Mouse (Mus musculus) limb, embryonic 14.5 days (tissue): ENCODE data around the gene Mag. TPM values are rescaled to one million over a fixed set of nuclear protein-coding genes. Genes with fewer than 3 reads are reported as not detected.

Source experiments
- ATAC-seq: fragments of 200-750 bp; cut with Nextera tagmentation; 2 replicates; pipeline ENCODE4 v1.8.0; 2017; ENCODE audit warnings: low read depth, moderate number of reproducible peaks, moderate TSS enrichment; ENCODE audit not compliant: low FRiP score
- DNase-seq: peaks from one replicate; pipeline ENCODE4 v3.0.0-alpha.2; 2015; ENCODE audit warnings: low spot score
- H3K27ac ChIP-seq: fragments of 300-500 bp; sonication (generic); replicated peaks from 2 replicates; pipeline ENCODE4 v1.5.1; 2014; ENCODE audit warnings: low read depth, mild to moderate bottlenecking, low read length, moderate library complexity, mixed read lengths
- H3K27me3 ChIP-seq: fragments of 300-500 bp; sonication (generic); 2 replicates; pipeline ENCODE4 v1.6.1; 2014; ENCODE audit warnings: low read length, mixed read lengths; ENCODE audit not compliant: control insufficient read depth, insufficient read depth
- H3K36me3 ChIP-seq: fragments of 300-500 bp; sonication (generic); 2 replicates; pipeline ENCODE4 v1.6.1; 2014; ENCODE audit warnings: mild to moderate bottlenecking, low read length, moderate library complexity, mixed read lengths; ENCODE audit not compliant: control insufficient read depth, insufficient read depth
- H3K4me1 ChIP-seq: fragments of 300-500 bp; sonication (generic); 2 replicates; pipeline ENCODE4 v1.6.1; 2014; ENCODE audit warnings: antibody characterized with exemption, low read length, mixed read lengths; ENCODE audit not compliant: control insufficient read depth, insufficient read depth
- H3K4me2 ChIP-seq: fragments of 300-500 bp; sonication (generic); replicated peaks from 2 replicates; pipeline ENCODE4 v1.6.1; 2014; ENCODE audit warnings: low read depth, mild to moderate bottlenecking, low read length, moderate library complexity; ENCODE audit not compliant: severe bottlenecking
- H3K4me3 ChIP-seq: fragments of 300-500 bp; sonication (generic); replicated peaks from 2 replicates; pipeline ENCODE4 v1.5.1; 2014; ENCODE audit warnings: low read length
- H3K9ac ChIP-seq: fragments of 300-500 bp; sonication (generic); 2 replicates; pipeline ENCODE4 v1.6.1; 2014; ENCODE audit warnings: mild to moderate bottlenecking, low read depth, low read length, moderate library complexity; ENCODE audit not compliant: severe bottlenecking
- H3K9me3 ChIP-seq: fragments of 300-500 bp; sonication (generic); 2 replicates; pipeline ENCODE4 v1.6.1; 2016; ENCODE audit warnings: low read length; ENCODE audit not compliant: control insufficient read depth
- POLR2A ChIP-seq: fragments of 200-500 bp; IDR thresholded peaks from 2 replicates; pipeline ENCODE4 v1.8.0; 2012; ENCODE audit warnings: inconsistent platforms, mild to moderate bottlenecking, moderate library complexity, borderline replicate concordance; ENCODE audit not compliant: insufficient read depth, insufficient read length; ENCODE audit errors: extremely low read depth
- WGBS: fragments of 180-500 bp; shearing (Covaris S2); extraction: QIAGEN DNeasy Blood & Tissue Kit; methylation state at CpG from one replicate; pipeline ENCODE4 v1.1.7; 2014; 5-methylcytosine and 5-hydroxymethylcytosine counted together
- polyA plus RNA-seq, 2 experiments: library from polyadenylated mRNA; depleted of rRNA in 1 of 2; stranded (reverse) in 1 of 2; unstranded in 1 of 2; fragments of >200 nt; fragmentation: Nextera tagmentation in 1 of 2; extraction: Ambion mirVana in 1 of 2; gene quantifications; 2 replicates each; pipeline versions ENCODE4 v1.2.1 to v1.2.3; 2012 to 2014

Gene Mag
- polyA plus RNA-seq, 2 experiments = 1.2 TPM

DNA sequence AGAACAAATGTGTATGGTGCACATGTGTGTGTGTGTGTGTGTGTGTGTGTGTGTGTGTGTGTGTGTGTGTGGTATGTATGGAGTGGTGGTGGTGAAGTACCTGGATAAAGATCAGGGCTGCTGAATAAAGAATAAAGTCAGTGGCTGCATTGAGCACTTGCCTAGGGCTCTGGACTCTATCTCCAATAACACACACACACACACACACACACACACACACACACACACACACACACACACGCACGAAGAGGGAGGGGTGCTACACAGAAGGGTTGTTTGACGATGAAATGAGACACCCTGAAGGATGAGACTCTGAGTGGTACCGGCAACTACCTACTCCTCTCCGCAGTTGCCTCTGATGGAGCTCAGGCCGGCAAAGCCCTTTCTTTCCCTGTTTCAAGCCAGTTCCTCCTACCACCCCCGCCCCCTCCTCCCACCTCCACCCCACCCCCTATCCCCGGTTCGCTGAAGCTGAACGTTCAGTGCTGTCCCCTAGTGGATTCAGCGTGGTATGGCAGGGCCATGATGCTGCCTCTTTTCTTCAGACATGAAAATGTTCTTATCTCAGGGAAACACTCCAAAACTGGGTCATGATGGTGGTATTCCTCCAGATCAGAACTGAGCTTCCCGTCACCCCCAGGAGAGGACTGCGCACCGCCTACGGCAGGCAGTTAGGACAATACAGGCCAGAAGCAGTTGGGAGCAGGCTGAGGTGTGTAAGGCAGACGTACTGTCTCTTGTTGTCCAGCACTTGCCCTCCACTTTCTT lies 54.9 kb downstream of the Mag start:
- no peaks in the 10 kb centered on the region for H3K36me3 ChIP-seq
- H3K9me3 ChIP-seq = no peaks in the 10 kb centered on the region
- H3K4me3 ChIP-seq = peak overlapping the region; percentile 22
- no peak overlapping the region for H3K27ac ChIP-seq
- H3K27me3 ChIP-seq = no peaks in the 10 kb centered on the region
- H3K4me1 ChIP-seq = no peaks in the 10 kb centered on the region
- TF ChIP-seq POLR2A = no peak
- no peak overlapping the region for H3K9ac ChIP-seq
- peak; percentile 76 for DNase-seq
- ATAC-seq = peak; percentile 68; the same call in 1 of the 2 replicates
- WGBS = 13% methylated on average over 13 of the region's 16 CpGs
- peak overlapping the region; percentile 45 for H3K4me2 ChIP-seq

DNA sequence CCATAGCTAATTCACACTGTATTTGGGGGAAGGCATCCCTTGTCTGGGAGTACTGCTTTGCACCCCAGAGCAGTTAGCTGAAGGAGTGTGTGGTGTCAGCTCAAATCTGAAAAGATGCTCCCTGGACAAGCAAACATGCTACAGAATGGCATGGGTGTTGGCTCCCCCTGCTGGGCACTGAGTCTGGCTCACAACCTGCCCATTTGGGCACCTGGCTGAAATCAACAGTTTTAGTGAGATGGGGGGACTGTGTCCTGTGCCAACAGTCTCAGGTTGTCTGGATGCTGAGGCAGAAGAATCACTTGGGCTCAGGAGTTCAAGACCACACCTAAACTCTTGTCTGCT lies 55.4 kb downstream of the Mag start:
- no peak overlapping the region for H3K4me2 ChIP-seq
- peak; percentile 82 for DNase-seq

DNA sequence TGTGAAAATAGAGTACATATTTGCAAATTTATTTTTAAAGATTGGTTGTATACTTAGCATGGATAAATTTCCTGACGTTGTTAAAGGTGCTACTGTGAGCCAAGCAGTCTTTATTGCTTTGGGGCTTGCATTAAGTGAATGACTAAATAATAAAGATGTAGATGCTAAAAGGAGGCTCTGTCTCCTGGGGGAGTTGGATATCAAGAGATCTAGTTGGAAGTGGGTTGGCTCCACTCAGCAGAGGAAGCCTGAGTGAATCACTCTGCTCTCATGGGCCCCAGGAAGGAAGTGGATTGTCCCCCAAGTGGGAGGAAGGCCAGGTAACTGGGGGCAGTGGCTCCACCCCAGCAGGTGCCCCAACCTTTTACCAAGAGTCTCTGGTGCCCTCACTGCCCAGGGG lies 56.9 kb downstream of the Mag start:
- 71% methylated on average over 1 of the region's 1 CpGs for WGBS
- Histone ChIP-seq H3K4me2 (no peak overlapping the region), H3K36me3 (no peaks in the 10 kb centered on the region), H3K9ac (no peak overlapping the region), H3K9me3 (no peaks in the 10 kb centered on the region), H3K4me1 (no peaks in the 10 kb centered on the region), H3K27ac (no peak overlapping the region), H3K4me3 (no peak overlapping the region), H3K27me3 (no peaks in the 10 kb centered on the region)
- no peak for TF ChIP-seq POLR2A
- DNase-seq = no peak
- no peak for ATAC-seq

More for the DNA sequence above, 55.4 kb downstream of the Mag start:
- H3K27me3 ChIP-seq = no peaks in the 10 kb centered on the region
- no peaks in the 10 kb centered on the region for H3K36me3 ChIP-seq
- peak; percentile 50; the same call in 1 of the 2 replicates for ATAC-seq
- no peak overlapping the region for H3K9ac ChIP-seq
- no peaks in the 10 kb centered on the region for H3K9me3 ChIP-seq
- H3K27ac ChIP-seq = no peak overlapping the region
- H3K4me1 ChIP-seq = no peaks in the 10 kb centered on the region
- no peak for TF ChIP-seq POLR2A
- no peak overlapping the region for H3K4me3 ChIP-seq

DNA sequence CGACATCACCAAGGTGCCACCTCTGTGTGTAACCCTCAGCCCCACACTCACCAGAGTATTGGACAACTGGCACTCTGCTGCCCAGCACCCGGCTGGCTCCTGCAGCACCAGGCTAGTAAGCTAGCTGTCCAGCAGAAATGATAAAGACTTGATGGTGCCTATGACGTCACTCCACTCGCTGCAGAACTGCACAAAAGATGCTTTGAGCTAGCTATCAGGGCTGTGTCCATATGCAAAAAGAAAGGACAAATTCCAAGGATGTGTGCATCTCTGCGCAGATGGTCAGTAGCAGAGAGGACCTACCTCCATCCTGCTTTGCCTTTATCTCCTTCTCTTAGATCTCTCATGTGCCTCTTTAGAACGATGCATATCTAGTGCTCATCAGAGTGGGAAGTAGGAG lies 58.6 kb downstream of the Mag start, which contains the start of gene Ffar3:
Ffar3 (minus strand) TSS at position 101 of the 400 bp plus-strand sequence.
- no peak for DNase-seq
- WGBS = 86% methylated on average over 6 of the region's 6 CpGs

GRCm38 (mm10) chr7:30851421-30851820 lies 63.3 kb downstream of the Mag start:
- no peak for DNase-seq
- no peaks in the 10 kb centered on the region for H3K4me1 ChIP-seq
- 69% methylated on average over 1 of the region's 1 CpGs for WGBS
- no peak for ATAC-seq
- no peaks in the 10 kb centered on the region for H3K36me3 ChIP-seq
- H3K4me2 ChIP-seq = no peak overlapping the region
- no peak overlapping the region for H3K27ac ChIP-seq
- no peaks in the 10 kb centered on the region for H3K27me3 ChIP-seq
- H3K9ac ChIP-seq = no peak overlapping the region
- TF ChIP-seq POLR2A = no peak
- no peaks in the 10 kb centered on the region for H3K9me3 ChIP-seq
- H3K4me3 ChIP-seq = no peak overlapping the region

More for the DNA sequence above, 58.6 kb downstream of the Mag start, which contains the start of gene Ffar3:
- TF ChIP-seq POLR2A = no peak
- H3K27ac ChIP-seq = no peak within 1 kb of the TSS
- H3K9ac ChIP-seq = no peak within 1 kb of the TSS
- no peaks in the 10 kb centered on the region for H3K4me1 ChIP-seq
- H3K4me3 ChIP-seq = no peak within 1 kb of the TSS
- no peaks in the 10 kb centered on the region for H3K9me3 ChIP-seq
- H3K4me2 ChIP-seq = no peak within 1 kb of the TSS
- H3K27me3 ChIP-seq = no peaks in the 10 kb centered on the region
- no peak for ATAC-seq
- no peaks in the 10 kb centered on the region for H3K36me3 ChIP-seq

Other genes with a start within 250 kb of the Mag start
- gene Haus5, start 249.9 kb downstream of the Mag start, polyA plus RNA-seq (2012; rRNA removed) = 38.8 and 45.0 TPM in 2 replicates
- gene Haus5, start 249.9 kb downstream of the Mag start, polyA plus RNA-seq (2014; fragmentation: Nextera tagmentation; extraction: Ambion mirVana) = 35.0 and 35.6 TPM in 2 replicates
- not detected in 2 replicates for gene Pmis2, start 243.3 kb downstream of the Mag start, polyA plus RNA-seq (2012; rRNA removed)
- gene Pmis2, start 243.3 kb downstream of the Mag start, polyA plus RNA-seq (2014; fragmentation: Nextera tagmentation; extraction: Ambion mirVana) = not detected in 2 replicates
- 0.44 TPM in 1 of 2 replicates, not detected in the other for gene 2200002J24Rik, start 215.9 kb downstream of the Mag start, polyA plus RNA-seq (2012; rRNA removed)
- 0.51 TPM in 1 of 2 replicates, not detected in the other for gene 2200002J24Rik, start 215.9 kb downstream of the Mag start, polyA plus RNA-seq (2014; fragmentation: Nextera tagmentation; extraction: Ambion mirVana)
- gene Atp4a, start 202.7 kb downstream of the Mag start, polyA plus RNA-seq (2012; rRNA removed) = 0.89 and 1.0 TPM in 2 replicates
- 0.30 and 0.48 TPM in 2 replicates for gene Atp4a, start 202.7 kb downstream of the Mag start, polyA plus RNA-seq (2014; fragmentation: Nextera tagmentation; extraction: Ambion mirVana)
- 178 and 233 TPM in 2 replicates for gene Tmem147, start 185.3 kb downstream of the Mag start, polyA plus RNA-seq (2012; rRNA removed)
- gene Tmem147, start 185.3 kb downstream of the Mag start, polyA plus RNA-seq (2014; fragmentation: Nextera tagmentation; extraction: Ambion mirVana) = 221 and 231 TPM in 2 replicates
- gene Gapdhs, start 171.2 kb downstream of the Mag start, polyA plus RNA-seq (2012; rRNA removed) = not detected in 2 replicates
- gene Gapdhs, start 171.2 kb downstream of the Mag start, polyA plus RNA-seq (2014; fragmentation: Nextera tagmentation; extraction: Ambion mirVana) = 0.75 TPM in 1 of 2 replicates, not detected in the other
- 15.1 and 28.4 TPM in 2 replicates for gene Sbsn, start 163.4 kb downstream of the Mag start, polyA plus RNA-seq (2012; rRNA removed)
- gene Sbsn, start 163.4 kb downstream of the Mag start, polyA plus RNA-seq (2014; fragmentation: Nextera tagmentation; extraction: Ambion mirVana) = 21.3 and 38.7 TPM in 2 replicates
- gene Dmkn, start 151.1 kb downstream of the Mag start, polyA plus RNA-seq (2012; rRNA removed) = 124 and 151 TPM in 2 replicates
- 168 and 289 TPM in 2 replicates for gene Dmkn, start 151.1 kb downstream of the Mag start, polyA plus RNA-seq (2014; fragmentation: Nextera tagmentation; extraction: Ambion mirVana)
- gene Krtdap, start 127.0 kb downstream of the Mag start, polyA plus RNA-seq (2012; rRNA removed) = 290 and 318 TPM in 2 replicates
- gene Krtdap, start 127.0 kb downstream of the Mag start, polyA plus RNA-seq (2014; fragmentation: Nextera tagmentation; extraction: Ambion mirVana) = 833 and 1,442 TPM in 2 replicates
- gene Ffar2, start 91.1 kb downstream of the Mag start, polyA plus RNA-seq (2012; rRNA removed) = 0.12 and 0.18 TPM in 2 replicates
- 0.44 TPM in 1 of 2 replicates, not detected in the other for gene Ffar2, start 91.1 kb downstream of the Mag start, polyA plus RNA-seq (2014; fragmentation: Nextera tagmentation; extraction: Ambion mirVana)
- gene Ffar3, start 58.7 kb downstream of the Mag start, polyA plus RNA-seq (2012; rRNA removed) = not detected in 2 replicates
- not detected in 2 replicates for gene Ffar3, start 58.7 kb downstream of the Mag start, polyA plus RNA-seq (2014; fragmentation: Nextera tagmentation; extraction: Ambion mirVana)
- 0.01 and 0.03 TPM in 2 replicates for gene Ffar1, start 53.3 kb downstream of the Mag start, polyA plus RNA-seq (2012; rRNA removed)
- gene Ffar1, start 53.3 kb downstream of the Mag start, polyA plus RNA-seq (2014; fragmentation: Nextera tagmentation; extraction: Ambion mirVana) = not detected in 2 replicates
- 0.09 and 0.11 TPM in 2 replicates for gene Cd22, start 34.5 kb downstream of the Mag start, polyA plus RNA-seq (2012; rRNA removed)
- gene Cd22, start 34.5 kb downstream of the Mag start, polyA plus RNA-seq (2014; fragmentation: Nextera tagmentation; extraction: Ambion mirVana) = 0.10 TPM in 1 of 2 replicates, not detected in the other
- 0.55 TPM in 1 of 2 replicates, not detected in the other for gene Hamp2, start 9.8 kb upstream of the Mag start, polyA plus RNA-seq (2012; rRNA removed)
- not detected in 2 replicates for gene Hamp2, start 9.8 kb upstream of the Mag start, polyA plus RNA-seq (2014; fragmentation: Nextera tagmentation; extraction: Ambion mirVana)
- gene Hamp, start 29.2 kb upstream of the Mag start, polyA plus RNA-seq (2012; rRNA removed) = 0.23 TPM in 1 of 2 replicates, not detected in the other
- not detected in 2 replicates for gene Hamp, start 29.2 kb upstream of the Mag start, polyA plus RNA-seq (2014; fragmentation: Nextera tagmentation; extraction: Ambion mirVana)
- 150 and 169 TPM in 2 replicates for gene Usf2, start 41.9 kb upstream of the Mag start, polyA plus RNA-seq (2012; rRNA removed)
- 24.0 and 24.5 TPM in 2 replicates for gene Usf2, start 41.9 kb upstream of the Mag start, polyA plus RNA-seq (2014; fragmentation: Nextera tagmentation; extraction: Ambion mirVana)
- 24.3 and 32.3 TPM in 2 replicates for gene Lsr, start 58.6 kb upstream of the Mag start, polyA plus RNA-seq (2012; rRNA removed)
- 29.4 and 29.9 TPM in 2 replicates for gene Lsr, start 58.6 kb upstream of the Mag start, polyA plus RNA-seq (2014; fragmentation: Nextera tagmentation; extraction: Ambion mirVana)
- gene Fam187b, start 58.9 kb upstream of the Mag start, polyA plus RNA-seq (2012; rRNA removed) = 1.4 TPM in 2 replicates
- 1.1 and 1.4 TPM in 2 replicates for gene Fam187b, start 58.9 kb upstream of the Mag start, polyA plus RNA-seq (2014; fragmentation: Nextera tagmentation; extraction: Ambion mirVana)
- gene Fxyd5, start 127.6 kb upstream of the Mag start, polyA plus RNA-seq (2012; rRNA removed) = 17.4 and 20.5 TPM in 2 replicates
- 28.8 and 31.3 TPM in 2 replicates for gene Fxyd5, start 127.6 kb upstream of the Mag start, polyA plus RNA-seq (2014; fragmentation: Nextera tagmentation; extraction: Ambion mirVana)
- gene Fxyd7, start 136.6 kb upstream of the Mag start, polyA plus RNA-seq (2012; rRNA removed) = 14.9 and 19.3 TPM in 2 replicates
- 15.3 and 16.2 TPM in 2 replicates for gene Fxyd7, start 136.6 kb upstream of the Mag start, polyA plus RNA-seq (2014; fragmentation: Nextera tagmentation; extraction: Ambion mirVana)
- 92.6 and 103 TPM in 2 replicates for gene Fxyd1, start 142.3 kb upstream of the Mag start, polyA plus RNA-seq (2012; rRNA removed)
- 95.6 and 101 TPM in 2 replicates for gene Fxyd1, start 142.3 kb upstream of the Mag start, polyA plus RNA-seq (2014; fragmentation: Nextera tagmentation; extraction: Ambion mirVana)
- gene Lgi4, start 144.5 kb upstream of the Mag start, polyA plus RNA-seq (2012; rRNA removed) = 2.0 and 2.8 TPM in 2 replicates
- gene Lgi4, start 144.5 kb upstream of the Mag start, polyA plus RNA-seq (2014; fragmentation: Nextera tagmentation; extraction: Ambion mirVana) = 0.39 and 1.1 TPM in 2 replicates
- 39.8 and 45.9 TPM in 2 replicates for gene Fxyd3, start 161.8 kb upstream of the Mag start, polyA plus RNA-seq (2012; rRNA removed)
- 68.9 and 79.5 TPM in 2 replicates for gene Fxyd3, start 161.8 kb upstream of the Mag start, polyA plus RNA-seq (2014; fragmentation: Nextera tagmentation; extraction: Ambion mirVana)
- gene Hpn, start 200.4 kb upstream of the Mag start, polyA plus RNA-seq (2012; rRNA removed) = 5.5 and 6.6 TPM in 2 replicates
- 2.5 and 3.1 TPM in 2 replicates for gene Hpn, start 200.4 kb upstream of the Mag start, polyA plus RNA-seq (2014; fragmentation: Nextera tagmentation; extraction: Ambion mirVana)
- gene Scn1b, start 212.1 kb upstream of the Mag start, polyA plus RNA-seq (2012; rRNA removed) = 15.0 and 16.4 TPM in 2 replicates
- 6.1 and 6.5 TPM in 2 replicates for gene Scn1b, start 212.1 kb upstream of the Mag start, polyA plus RNA-seq (2014; fragmentation: Nextera tagmentation; extraction: Ambion mirVana)
- gene Gramd1a, start 241.0 kb upstream of the Mag start, polyA plus RNA-seq (2012; rRNA removed) = 157 and 216 TPM in 2 replicates
- 59.8 and 83.0 TPM in 2 replicates for gene Gramd1a, start 241.0 kb upstream of the Mag start, polyA plus RNA-seq (2014; fragmentation: Nextera tagmentation; extraction: Ambion mirVana)